Mouse (Mus musculus): Measurements from ENCODE around the gene Rph3al. TPM values are rescaled to one million over a fixed set of nuclear protein-coding genes. Genes with fewer than 3 reads are reported as not detected.
A peak's percentile ranks its signal among the peaks of the same experiment; 100 is the strongest.

The Rph3al gene
- total RNA-seq, 1 experiment, result 0.71 TPM

DNA sequence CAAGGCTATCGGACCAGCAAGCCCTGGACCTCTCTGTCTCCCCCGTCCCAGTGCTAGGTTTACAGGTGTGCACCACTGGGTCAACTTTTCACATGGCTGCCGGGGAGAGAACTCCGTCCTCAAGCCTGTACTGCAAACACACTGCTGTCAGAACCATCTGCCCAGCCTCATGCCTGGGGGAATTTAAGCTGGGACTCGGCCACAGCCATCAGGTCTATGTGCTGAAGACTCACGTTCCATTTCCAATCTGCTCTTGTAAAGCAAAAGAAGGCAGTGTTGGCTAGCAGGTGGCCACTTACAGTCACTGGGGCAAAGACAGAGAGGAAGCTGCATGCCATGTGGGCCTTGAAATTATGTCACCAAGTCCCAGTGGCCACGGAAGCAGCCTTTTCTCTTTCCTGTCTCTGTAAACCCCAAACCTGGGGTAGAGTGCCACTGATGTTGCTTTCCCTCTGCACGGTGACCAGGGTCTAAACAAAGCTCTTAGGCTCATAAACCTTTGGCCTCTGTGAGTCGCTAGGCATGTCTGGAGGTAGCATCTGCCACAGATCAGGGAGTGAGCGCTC, 99.3 kb downstream of the Rph3al start:
- in situ Hi-C loops (cut with MboI; ENCODE audit: low sequenced_read_pairs in 2 of 2, unreplicated experiment in 2 of 2), result no loop called here
- no peak overlapping the region for H3K27ac ChIP-seq (ENCODE audit: insufficient read depth, low read depth, low read length, poor library complexity, severe bottlenecking)
- no peaks in the 10 kb centered on the region; the same call in 1 of the 2 replicates for H3K36me3 ChIP-seq (ENCODE audit: control insufficient read depth, insufficient read depth, low read length, poor library complexity, severe bottlenecking)
- peaks cover 4 to 24% of the 10 kb centered on the region in 2 experiments; a peak in 2 of 4 replicates for H3K4me1 ChIP-seq (ENCODE audit: control insufficient read depth in 2 of 2, insufficient read depth in 2 of 2, low read length in 2 of 2, poor library complexity in 1 of 2)
- TF ChIP-seq CHD2 (IDR thresholded peaks at IDR 0.05; ENCODE audit: low read depth, low read length) (no peak), HCFC1 (IDR thresholded peaks at IDR 0.05; ENCODE audit: borderline replicate concordance, insufficient read depth, low read length) (no peak), MAFK (IDR thresholded peaks at IDR 0.05; ENCODE audit: insufficient read depth, low read depth, low read length) (no peak), ZNF384 (IDR thresholded peaks at IDR 0.05; ENCODE audit: low read depth, low read length) (no peak), ZC3H11A (IDR thresholded peaks at IDR 0.05; ENCODE audit: borderline replicate concordance, low read depth, low read length) (no peak)
- no peaks in the 10 kb centered on the region for H3K9me3 ChIP-seq (ENCODE audit: control insufficient read depth, insufficient read depth, low read depth, low read length)
- H3K4me3 ChIP-seq (ENCODE audit: insufficient read depth in 1 of 2, low read depth in 1 of 2, low read length in 2 of 2, poor library complexity in 1 of 2, severe bottlenecking in 1 of 2), result no peak overlapping the region
- DNase-seq (ENCODE audit: low read depth, low spot score), result no peak
- no peak overlapping the region for H3K9ac ChIP-seq (ENCODE audit: insufficient read depth, low read depth, low read length, poor library complexity, severe bottlenecking)

DNA sequence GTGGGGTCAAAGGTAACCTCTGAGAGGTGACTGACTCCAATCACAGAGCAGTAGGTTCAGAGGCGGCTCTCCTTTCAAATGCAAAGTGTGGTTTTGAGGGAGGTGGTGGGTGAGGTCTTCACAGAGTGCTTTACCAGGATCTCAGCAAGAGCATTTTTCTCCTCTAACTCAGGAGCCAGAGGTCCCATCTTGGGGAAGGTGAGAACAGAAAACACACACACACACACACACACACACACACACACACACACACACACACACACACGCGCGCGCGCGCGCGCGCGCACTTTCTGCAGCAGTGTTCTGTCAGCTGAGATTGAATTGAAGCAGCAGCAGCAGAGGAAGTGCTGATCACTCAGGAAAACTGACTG, 102.0 kb downstream of the Rph3al start:
- Histone ChIP-seq H3K27ac (ENCODE audit: insufficient read depth, low read depth, low read length, poor library complexity, severe bottlenecking) (no peak overlapping the region), H3K4me1 (ENCODE audit: control insufficient read depth in 2 of 2, insufficient read depth in 2 of 2, low read length in 2 of 2, poor library complexity in 1 of 2) (peaks cover 4 to 18% of the 10 kb centered on the region in 2 experiments; a peak in 2 of 4 replicates), H3K4me3 (ENCODE audit: insufficient read depth in 1 of 2, low read depth in 1 of 2, low read length in 2 of 2, poor library complexity in 1 of 2, severe bottlenecking in 1 of 2) (no peak overlapping the region), H3K9ac (ENCODE audit: insufficient read depth, low read depth, low read length, poor library complexity, severe bottlenecking) (no peak overlapping the region), H3K9me3 (ENCODE audit: control insufficient read depth, insufficient read depth, low read depth, low read length) (no peaks in the 10 kb centered on the region), H3K36me3 (ENCODE audit: control insufficient read depth, insufficient read depth, low read length, poor library complexity, severe bottlenecking) (no peaks in the 10 kb centered on the region; the same call in 1 of the 2 replicates)
- peak; percentile 41 for DNase-seq (ENCODE audit: low read depth, low spot score)
- in situ Hi-C loops (cut with MboI; ENCODE audit: low sequenced_read_pairs in 2 of 2, unreplicated experiment in 2 of 2), result no loop called here
- no peak for TF ChIP-seq CHD2 (IDR thresholded peaks at IDR 0.05; ENCODE audit: low read depth, low read length)
- TF ChIP-seq ZNF384 (IDR thresholded peaks at IDR 0.05; ENCODE audit: low read depth, low read length), result no peak
- no peak for TF ChIP-seq MAFK (IDR thresholded peaks at IDR 0.05; ENCODE audit: insufficient read depth, low read depth, low read length)
- no peak for TF ChIP-seq ZC3H11A (IDR thresholded peaks at IDR 0.05; ENCODE audit: borderline replicate concordance, low read depth, low read length)

DNA sequence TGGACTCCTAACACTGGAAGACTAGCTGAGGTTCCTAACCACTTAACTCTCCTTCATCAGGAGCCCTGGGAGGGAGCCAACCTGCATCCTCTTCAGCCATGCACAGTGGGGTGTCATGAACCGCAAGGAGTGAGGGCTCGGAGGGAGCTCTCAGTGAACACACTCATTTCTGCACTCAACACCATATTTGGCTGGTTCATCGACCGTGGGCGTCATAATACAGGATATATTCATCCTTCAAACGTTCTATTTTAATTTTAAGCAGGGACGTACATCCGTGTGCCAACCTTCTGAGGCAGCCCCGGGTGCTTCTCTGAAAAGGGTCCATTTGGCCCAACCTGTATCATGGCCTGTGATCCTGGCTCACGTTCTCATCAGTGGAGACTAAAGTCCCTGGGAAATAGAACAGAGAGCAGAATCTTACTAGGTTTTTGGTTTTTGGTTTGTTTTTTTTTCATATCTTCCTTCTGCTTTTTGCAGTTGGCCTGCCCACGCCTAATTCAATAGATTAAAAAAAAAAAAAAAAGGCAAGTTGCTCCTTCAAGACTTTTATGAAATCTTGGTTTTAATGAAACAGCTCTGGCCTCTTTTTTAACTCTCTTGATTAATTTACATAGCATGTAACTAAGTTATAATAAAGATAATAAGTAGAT, 102.5 kb downstream of the Rph3al start:
- no peak overlapping the region for H3K27ac ChIP-seq (ENCODE audit: insufficient read depth, low read depth, low read length, poor library complexity, severe bottlenecking)

DNA sequence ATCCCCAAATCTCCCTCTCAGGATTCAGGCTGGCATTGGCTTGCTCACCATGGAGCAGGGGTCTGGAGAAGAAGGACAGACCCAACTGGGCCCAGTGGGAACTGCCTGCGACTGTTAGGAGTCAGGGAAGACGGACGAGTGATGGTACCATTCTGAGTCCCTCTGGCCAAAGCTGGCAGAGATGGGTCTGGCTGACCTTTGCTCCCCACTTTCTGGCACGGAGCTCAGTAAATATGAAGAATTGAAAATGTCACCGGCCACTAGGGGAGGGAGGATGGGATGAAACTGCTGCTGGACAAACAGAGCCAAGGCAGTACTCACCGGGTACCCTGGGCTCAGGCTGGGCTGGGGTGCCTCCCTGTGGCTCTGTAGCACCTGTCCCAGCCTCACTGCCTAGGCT, 105.1 kb downstream of the Rph3al start:
- TF ChIP-seq ZC3H11A (IDR thresholded peaks at IDR 0.05; ENCODE audit: borderline replicate concordance, low read depth, low read length), result no peak
- no peak for TF ChIP-seq CHD2 (IDR thresholded peaks at IDR 0.05; ENCODE audit: low read depth, low read length)
- TF ChIP-seq ZNF384 (IDR thresholded peaks at IDR 0.05; ENCODE audit: low read depth, low read length), result no peak
- no peak for TF ChIP-seq HCFC1 (IDR thresholded peaks at IDR 0.05; ENCODE audit: borderline replicate concordance, insufficient read depth, low read length)
- TF ChIP-seq MAFK (IDR thresholded peaks at IDR 0.05; ENCODE audit: insufficient read depth, low read depth, low read length), result no peak
- H3K27ac ChIP-seq (ENCODE audit: insufficient read depth, low read depth, low read length, poor library complexity, severe bottlenecking), result no peak overlapping the region
- no peaks in the 10 kb centered on the region for H3K9me3 ChIP-seq (ENCODE audit: control insufficient read depth, insufficient read depth, low read depth, low read length)

More for the DNA sequence above, 102.5 kb downstream of the Rph3al start:
- no peaks in the 10 kb centered on the region; the same call in 1 of the 2 replicates for H3K36me3 ChIP-seq (ENCODE audit: control insufficient read depth, insufficient read depth, low read length, poor library complexity, severe bottlenecking)
- no peak for DNase-seq (ENCODE audit: low read depth, low spot score)
- H3K4me1 ChIP-seq (ENCODE audit: control insufficient read depth in 2 of 2, insufficient read depth in 2 of 2, low read length in 2 of 2, poor library complexity in 1 of 2), result peaks cover 4 to 17% of the 10 kb centered on the region in 2 experiments; a peak in 2 of 4 replicates
- H3K9me3 ChIP-seq (ENCODE audit: control insufficient read depth, insufficient read depth, low read depth, low read length), result no peaks in the 10 kb centered on the region
- in situ Hi-C loops (cut with MboI; ENCODE audit: low sequenced_read_pairs in 2 of 2, unreplicated experiment in 2 of 2), result no loop called here
- no peak overlapping the region for H3K9ac ChIP-seq (ENCODE audit: insufficient read depth, low read depth, low read length, poor library complexity, severe bottlenecking)
- no peak overlapping the region for H3K4me3 ChIP-seq (ENCODE audit: insufficient read depth in 1 of 2, low read depth in 1 of 2, low read length in 2 of 2, poor library complexity in 1 of 2, severe bottlenecking in 1 of 2)
- TF ChIP-seq ZNF384 (IDR thresholded peaks at IDR 0.05; ENCODE audit: low read depth, low read length) (0 out of 2 replicates have a peak, but pooled peaks have one; percentile 31), MAFK (IDR thresholded peaks at IDR 0.05; ENCODE audit: insufficient read depth, low read depth, low read length) (no peak)

More for the DNA sequence above, 105.1 kb downstream of the Rph3al start:
- no peak for DNase-seq (ENCODE audit: low read depth, low spot score)
- Histone ChIP-seq H3K36me3 (ENCODE audit: control insufficient read depth, insufficient read depth, low read length, poor library complexity, severe bottlenecking) (no peaks in the 10 kb centered on the region; the same call in 1 of the 2 replicates), H3K4me3 (ENCODE audit: insufficient read depth in 1 of 2, low read depth in 1 of 2, low read length in 2 of 2, poor library complexity in 1 of 2, severe bottlenecking in 1 of 2) (no peak overlapping the region), H3K4me1 (ENCODE audit: control insufficient read depth in 2 of 2, insufficient read depth in 2 of 2, low read length in 2 of 2, poor library complexity in 1 of 2) (peaks cover 4 to 14% of the 10 kb centered on the region in 2 experiments; a peak in 2 of 4 replicates), H3K9ac (ENCODE audit: insufficient read depth, low read depth, low read length, poor library complexity, severe bottlenecking) (no peak overlapping the region)
- in situ Hi-C loops (cut with MboI; ENCODE audit: low sequenced_read_pairs in 2 of 2, unreplicated experiment in 2 of 2), result no loop called here
